Mouse (Mus musculus): ENCODE data around the gene Utp6.
A peak's percentile ranks its signal among the peaks of the same experiment; 100 is the strongest.

DNA sequence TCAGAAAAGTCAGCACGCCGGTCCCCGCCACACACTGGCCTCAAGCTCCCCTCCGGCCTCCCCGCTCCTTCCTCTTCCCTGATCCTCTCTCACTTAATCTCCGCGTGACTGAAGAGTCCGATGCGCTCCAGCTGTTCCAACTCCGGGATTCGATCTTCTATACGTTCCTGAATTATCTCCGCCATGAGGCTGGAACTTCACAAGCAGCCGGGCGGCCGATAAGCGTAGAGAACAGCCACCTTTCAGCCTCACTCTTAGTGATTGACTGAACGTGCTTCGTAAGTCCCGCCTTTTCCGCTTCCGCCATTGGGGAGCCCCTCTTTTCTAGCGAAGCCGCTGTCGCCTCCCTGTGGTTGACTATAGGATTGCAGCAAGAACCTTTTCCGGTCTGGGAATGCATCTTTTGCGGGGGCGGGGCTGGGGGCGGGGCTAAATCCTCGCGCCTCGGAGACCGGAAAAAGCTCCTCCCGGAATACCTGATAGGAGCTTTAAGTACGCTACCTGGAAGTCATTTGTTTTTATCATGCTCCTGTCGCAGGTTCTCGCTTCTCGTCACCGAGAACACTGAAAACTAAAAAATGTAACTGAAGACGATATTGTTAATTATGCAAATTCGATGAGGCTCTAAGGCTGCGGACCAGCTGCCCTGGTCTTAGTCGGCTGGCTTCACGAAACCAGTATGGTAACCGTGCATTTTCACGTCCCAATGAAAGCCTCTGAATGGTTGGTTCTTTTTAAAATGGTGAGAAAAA is at the start of gene Utp6:
- peak; percentile 72; the same call in 1 of the 2 replicates for TF ChIP-seq CTCF (IDR thresholded peaks at IDR 0.05; ENCODE audit: extremely low read depth, insufficient read depth, insufficient read length, insufficient replicate concordance)
- peak; percentile 66 for TF ChIP-seq POLR2A (IDR thresholded peaks at IDR 0.05; ENCODE audit: low read depth, low read length)

Data from spleen, adult 2 months (tissue).